Mouse (Mus musculus): ENCODE data around the gene Klrb1c. TPM values are rescaled to one million over a fixed set of nuclear protein-coding genes. Genes with fewer than 3 reads are reported as not detected.

Gene Klrb1c
- polyA plus RNA-seq, 1 experiment from 2014 or later: not detected

GRCm38 (mm10) chr6:128736100-128736499 is 52.9 kb downstream of the Klrb1c start:
- no peaks in the 10 kb centered on the region for H3K4me1 ChIP-seq (replicated peaks)
- H3K27ac ChIP-seq (replicated peaks): no peak overlapping the region
- H3K4me3 ChIP-seq: no peak overlapping the region
- no peak for ATAC-seq (ENCODE audit: low FRiP score, low read depth)
- H3K9me3 ChIP-seq: no peaks in the 10 kb centered on the region
- H3K27me3 ChIP-seq: no peaks in the 10 kb centered on the region
- H3K36me3 ChIP-seq: no peaks in the 10 kb centered on the region
- no peak overlapping the region for H3K4me2 ChIP-seq
- H3K9ac ChIP-seq: no peak overlapping the region

GRCm38 (mm10) chr6:128734896-128735295 is 54.1 kb downstream of the Klrb1c start:
- Histone ChIP-seq H3K4me1 (replicated peaks) (no peaks in the 10 kb centered on the region), H3K9me3 (no peaks in the 10 kb centered on the region), H3K4me2 (no peak overlapping the region), H3K27ac (replicated peaks) (no peak overlapping the region), H3K36me3 (no peaks in the 10 kb centered on the region), H3K27me3 (no peaks in the 10 kb centered on the region), H3K9ac (no peak overlapping the region), H3K4me3 (no peak overlapping the region)
- ATAC-seq (ENCODE audit: low FRiP score, low read depth): no peak

GRCm38 (mm10) chr6:128733908-128734679 is 54.9 kb downstream of the Klrb1c start:
- Histone ChIP-seq H3K9ac (no peak overlapping the region), H3K4me1 (replicated peaks) (no peaks in the 10 kb centered on the region), H3K27me3 (no peaks in the 10 kb centered on the region), H3K27ac (replicated peaks) (no peak overlapping the region), H3K4me3 (no peak overlapping the region), H3K36me3 (no peaks in the 10 kb centered on the region), H3K4me2 (no peak overlapping the region), H3K9me3 (no peaks in the 10 kb centered on the region)
- no peak for ATAC-seq (ENCODE audit: low FRiP score, low read depth)
- WGBS: 68% methylated on average over 5 of the region's 5 CpGs

GRCm38 (mm10) chr6:128732032-128732431 is 57.0 kb downstream of the Klrb1c start:
- Histone ChIP-seq H3K4me2 (no peak overlapping the region), H3K4me1 (replicated peaks) (no peaks in the 10 kb centered on the region), H3K9me3 (no peaks in the 10 kb centered on the region), H3K36me3 (no peaks in the 10 kb centered on the region), H3K9ac (no peak overlapping the region), H3K27me3 (no peaks in the 10 kb centered on the region), H3K27ac (replicated peaks) (no peak overlapping the region), H3K4me3 (no peak overlapping the region)
- no peak for ATAC-seq (ENCODE audit: low FRiP score, low read depth)
- WGBS: 90% methylated on average over 3 of the region's 3 CpGs

Other genes with a start within 250 kb of the Klrb1c start
- gene A2ml1, start 207.6 kb downstream of the Klrb1c start, polyA plus RNA-seq (2015; fragmentation: Nextera tagmentation; extraction: Ambion mirVana): 2.7 and 3.7 TPM in 2 replicates
- gene Klrb1a, start 165.7 kb downstream of the Klrb1c start, polyA plus RNA-seq (2015; fragmentation: Nextera tagmentation; extraction: Ambion mirVana): not detected in 2 replicates
- gene Clec2h, start 126.8 kb downstream of the Klrb1c start, polyA plus RNA-seq (2015; fragmentation: Nextera tagmentation; extraction: Ambion mirVana): not detected in 2 replicates
- 0.31 and 0.94 TPM in 2 replicates for gene Klrb1, start 66.2 kb downstream of the Klrb1c start, polyA plus RNA-seq (2015; fragmentation: Nextera tagmentation; extraction: Ambion mirVana)
- gene Gm44511, start 37.1 kb upstream of the Klrb1c start, polyA plus RNA-seq (2015; fragmentation: Nextera tagmentation; extraction: Ambion mirVana): not detected in 2 replicates
- gene Klrb1b, start 37.1 kb upstream of the Klrb1c start, polyA plus RNA-seq (2015; fragmentation: Nextera tagmentation; extraction: Ambion mirVana): not detected in 2 replicates
- 0.07 TPM in 1 of 2 replicates, not detected in the other for gene Clec2i, start 98.4 kb upstream of the Klrb1c start, polyA plus RNA-seq (2015; fragmentation: Nextera tagmentation; extraction: Ambion mirVana)
- gene BC035044, start 101.9 kb upstream of the Klrb1c start, polyA plus RNA-seq (2015; fragmentation: Nextera tagmentation; extraction: Ambion mirVana): 0.38 and 0.46 TPM in 2 replicates
- not detected in 2 replicates for gene Clec2g, start 145.2 kb upstream of the Klrb1c start, polyA plus RNA-seq (2015; fragmentation: Nextera tagmentation; extraction: Ambion mirVana)